Mouse (Mus musculus) left cerebral cortex, adult 11 months (tissue): Measurements from ENCODE around the gene Klhl30.
A peak's percentile ranks its signal among the peaks of the same experiment; 100 is the strongest.

ENCODE experiments used
- DNase-seq: peaks from one replicate; pipeline ENCODE4 v3.0.0; 2022; ENCODE audit warnings: low spot score

Klhl30 gene

GRCm38 (mm10) chr1:91364822-91365644 is 14.2 kb downstream of the Klhl30 start:
- no peak for DNase-seq

- DNase-seq: no peak
These were observed 15.0 kb downstream of the Klhl30 start for GRCm38 (mm10) chr1:91365816-91366214.

- DNase-seq: no peak
These were observed 15.6 kb downstream of the Klhl30 start, which contains the start of gene Erfe for GRCm38 (mm10) chr1:91366215-91367108. Erfe (plus strand) TSS chr1:91366430.

- no peak for DNase-seq
These were observed 16.5 kb downstream of the Klhl30 start for GRCm38 (mm10) chr1:91367295-91367694.

- DNase-seq: no peak
These were observed 18.6 kb downstream of the Klhl30 start for GRCm38 (mm10) chr1:91369408-91369807.

- DNase-seq: no peak
These were observed 19.2 kb downstream of the Klhl30 start for GRCm38 (mm10) chr1:91370055-91370454.

GRCm38 (mm10) chr1:91373414-91373835 is 22.6 kb downstream of the Klhl30 start:
- DNase-seq: no peak

GRCm38 (mm10) chr1:91380453-91381090 is 29.8 kb downstream of the Klhl30 start:
- DNase-seq: no peak

- no peak for DNase-seq
These were observed 30.3 kb downstream of the Klhl30 start for GRCm38 (mm10) chr1:91381091-91381471.

GRCm38 (mm10) chr1:91390369-91390768 is 39.6 kb downstream of the Klhl30 start:
- DNase-seq: no peak

GRCm38 (mm10) chr1:91397927-91398259 is 47.1 kb downstream of the Klhl30 start:
- no peak for DNase-seq

GRCm38 (mm10) chr1:91398260-91399062 is 47.6 kb downstream of the Klhl30 start, which contains the start of gene Ilkap:
Ilkap (minus strand) TSS chr1:91398815.
- DNase-seq: peak; percentile 66

- DNase-seq: no peak
These were observed 54.2 kb downstream of the Klhl30 start for GRCm38 (mm10) chr1:91404976-91405375.

- DNase-seq: no peak
These were observed 54.8 kb downstream of the Klhl30 start for GRCm38 (mm10) chr1:91405406-91406169.

GRCm38 (mm10) chr1:91407819-91408218 is 57.0 kb downstream of the Klhl30 start:
- DNase-seq: no peak

GRCm38 (mm10) chr1:91411631-91412285 is 60.9 kb downstream of the Klhl30 start:
- DNase-seq: no peak
